Mouse (Mus musculus) right cerebral cortex, postnatal 14 days (tissue): Measurements from ENCODE around the gene Ercc5.

Experiments
- DNase-seq: peaks from one replicate; pipeline ENCODE4 v3.0.0; 2022

The Ercc5 gene

DNA sequence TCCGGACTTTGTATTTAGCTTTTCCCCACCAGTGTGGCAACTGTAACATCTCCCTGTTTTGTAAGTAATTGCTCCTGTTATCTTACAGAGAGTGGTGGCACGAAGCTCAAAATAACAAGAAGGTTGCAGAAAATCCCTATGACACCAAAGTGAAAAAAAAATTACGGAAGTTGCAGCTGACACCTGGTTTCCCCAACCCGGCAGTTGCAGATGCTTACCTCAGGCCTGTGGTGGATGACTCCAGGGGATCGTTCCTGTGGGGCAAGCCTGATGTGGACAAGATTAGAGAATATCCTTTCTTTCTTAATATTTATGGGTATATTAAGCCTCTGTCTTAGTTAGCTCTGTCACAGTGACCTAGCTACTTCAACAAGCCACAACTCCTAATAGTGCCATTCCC lies 30.5 kb downstream of the Ercc5 start:
- no peak for DNase-seq

DNA sequence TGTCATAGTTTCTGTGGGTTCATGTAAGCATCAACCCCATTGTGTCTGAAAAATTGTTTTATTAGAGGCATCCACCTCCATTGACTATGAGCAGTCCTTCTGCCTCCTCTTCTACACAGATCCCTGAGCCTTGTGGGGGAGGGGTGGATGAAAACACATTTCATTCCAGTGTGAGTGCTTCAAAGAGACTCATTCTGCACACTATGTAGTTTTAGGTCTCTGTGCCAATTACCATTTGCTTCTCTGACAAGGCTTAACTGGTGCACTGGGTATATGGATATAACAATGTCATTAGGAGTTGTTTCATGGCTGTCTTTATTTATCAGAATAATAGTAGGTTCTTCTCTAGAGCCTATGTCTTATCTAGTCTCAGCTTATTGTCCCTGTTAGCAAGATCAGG lies 38.9 kb downstream of the Ercc5 start:
- no peak for DNase-seq

DNA sequence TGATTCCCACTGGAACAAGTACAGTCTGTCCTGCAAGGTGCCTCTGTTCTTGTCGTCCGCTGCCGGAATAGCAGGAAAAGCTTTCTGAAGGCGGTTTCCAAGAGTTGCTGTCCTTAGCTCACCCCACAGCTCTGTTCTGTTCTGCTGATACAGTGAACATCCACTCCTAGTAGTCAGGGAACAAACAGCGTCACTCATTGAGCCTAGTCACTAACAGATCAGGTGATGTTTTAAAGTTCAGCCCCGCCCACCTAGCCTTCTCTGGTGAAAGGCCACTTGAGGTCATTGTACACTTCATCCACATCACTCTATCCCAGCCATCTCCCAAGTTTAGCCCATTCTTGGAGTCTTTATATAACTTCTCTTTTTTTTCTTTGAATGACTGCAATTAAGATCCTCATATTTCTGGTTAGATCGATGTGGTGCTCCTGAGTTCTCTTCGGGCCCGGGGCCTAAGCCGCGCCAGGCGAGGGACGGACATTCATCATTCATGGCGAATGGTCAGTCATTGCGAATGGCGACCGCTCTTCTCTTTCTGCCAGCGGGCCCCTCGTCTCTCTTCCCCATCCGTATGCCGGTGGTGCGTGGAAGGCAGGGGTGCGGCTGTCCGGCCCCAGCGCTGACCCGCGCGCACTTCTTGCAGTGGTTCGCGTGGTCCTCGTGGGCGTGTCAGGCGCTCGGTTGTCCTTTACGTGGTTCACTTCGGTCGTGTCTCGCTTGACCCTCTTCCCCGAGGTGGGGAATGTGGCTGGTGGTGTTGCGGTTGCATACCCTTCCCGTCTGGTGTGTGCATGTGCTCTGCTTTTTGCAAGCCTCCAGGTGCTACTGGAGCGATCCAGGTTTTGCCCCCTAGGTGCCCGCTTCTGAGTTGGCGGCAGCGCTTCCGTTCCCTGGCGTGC lies 51.0 kb downstream of the Ercc5 start:
- peak; percentile 34 for DNase-seq

DNA sequence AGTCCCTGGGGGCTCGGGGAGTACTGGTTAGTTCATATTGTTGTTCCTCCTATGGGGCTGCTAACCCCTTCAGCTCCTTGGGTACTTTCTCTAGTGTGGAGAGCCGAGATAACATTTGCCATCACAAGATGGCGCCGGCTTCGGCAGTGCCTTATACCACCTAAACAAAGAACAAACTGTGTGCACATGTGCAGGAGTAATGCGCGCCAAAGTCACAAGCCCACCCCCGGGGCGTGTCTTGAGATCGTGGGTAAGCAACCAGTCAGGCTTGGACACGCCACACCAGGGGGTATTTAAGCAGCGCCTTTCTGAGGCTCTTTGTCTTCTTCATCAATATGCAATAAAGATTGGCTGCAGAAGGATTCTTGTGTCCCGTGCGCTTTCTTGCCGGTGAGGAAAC lies 55.3 kb downstream of the Ercc5 start:
- DNase-seq = no peak

DNA sequence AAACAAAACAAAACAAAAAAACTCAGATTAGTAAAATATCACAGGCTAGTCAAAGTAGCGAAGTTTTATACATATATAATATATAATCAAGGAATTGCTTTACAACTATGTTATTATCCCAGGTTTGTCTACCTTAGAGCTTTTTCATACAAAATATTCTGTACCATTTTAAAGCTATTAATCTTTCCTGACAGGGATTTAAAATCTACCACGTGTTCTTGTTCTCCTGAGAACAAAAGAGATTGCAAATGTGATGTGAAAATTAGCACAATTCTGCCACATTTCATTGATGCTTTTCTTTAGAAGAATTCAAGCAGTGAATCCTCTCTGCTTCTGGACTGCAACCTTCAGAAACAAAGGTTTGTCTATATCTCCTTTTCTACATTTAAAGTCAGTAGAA lies 66.9 kb downstream of the Ercc5 start:
- DNase-seq = no peak

DNA sequence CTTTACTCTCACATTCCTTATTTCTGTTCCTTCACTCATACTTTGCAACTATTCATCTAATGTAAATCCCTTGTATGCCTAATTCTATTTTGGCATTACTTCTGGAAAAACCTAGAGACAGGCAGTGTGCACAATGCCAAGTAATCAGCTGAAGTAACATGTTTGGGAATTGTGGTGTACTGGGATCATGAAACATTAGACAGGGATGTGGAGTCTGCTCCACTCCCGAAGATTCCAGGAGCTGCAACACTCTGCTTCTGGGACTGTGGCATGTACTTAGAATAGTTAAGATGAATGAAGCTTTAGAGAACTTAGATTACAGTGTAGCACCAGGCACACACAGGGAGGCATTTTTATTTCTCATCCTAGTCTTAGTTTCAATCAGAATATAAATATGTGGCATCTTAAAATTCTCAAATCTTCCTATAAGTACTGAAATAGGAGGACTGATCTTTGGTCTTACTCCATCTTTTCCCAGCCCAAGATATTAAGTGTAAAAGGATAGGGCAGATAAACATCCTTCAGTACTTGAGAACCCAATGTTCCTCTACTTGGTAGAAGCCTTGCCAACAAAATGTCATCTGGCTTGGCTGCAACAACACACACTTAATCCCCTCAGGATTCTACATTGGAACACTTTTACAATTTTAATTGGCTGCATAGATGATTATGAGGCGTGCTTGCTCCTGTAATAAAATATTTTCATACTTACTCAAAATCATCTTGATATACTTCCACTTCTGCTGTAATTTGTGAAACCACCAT lies 69.0 kb downstream of the Ercc5 start:
- no peak for DNase-seq

DNA sequence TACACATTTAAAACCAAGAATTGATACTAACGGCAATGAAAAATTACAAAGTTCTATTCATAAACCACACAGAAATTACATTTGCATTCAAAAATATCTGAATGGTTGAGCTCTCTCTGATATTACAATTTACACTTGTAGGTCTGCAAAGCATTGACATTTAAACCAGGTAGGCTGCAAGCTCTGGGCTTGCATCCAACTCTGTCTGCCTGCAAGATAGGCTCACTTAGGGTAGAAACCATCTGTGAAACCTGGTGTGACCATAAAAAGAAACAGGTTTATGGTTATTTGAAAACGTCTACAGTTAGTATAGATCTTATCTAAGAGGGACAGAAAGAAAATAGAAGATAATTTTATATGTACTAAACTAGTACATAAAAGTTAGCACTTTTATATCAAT lies 69.6 kb downstream of the Ercc5 start:
- DNase-seq = peak; percentile 11

DNA sequence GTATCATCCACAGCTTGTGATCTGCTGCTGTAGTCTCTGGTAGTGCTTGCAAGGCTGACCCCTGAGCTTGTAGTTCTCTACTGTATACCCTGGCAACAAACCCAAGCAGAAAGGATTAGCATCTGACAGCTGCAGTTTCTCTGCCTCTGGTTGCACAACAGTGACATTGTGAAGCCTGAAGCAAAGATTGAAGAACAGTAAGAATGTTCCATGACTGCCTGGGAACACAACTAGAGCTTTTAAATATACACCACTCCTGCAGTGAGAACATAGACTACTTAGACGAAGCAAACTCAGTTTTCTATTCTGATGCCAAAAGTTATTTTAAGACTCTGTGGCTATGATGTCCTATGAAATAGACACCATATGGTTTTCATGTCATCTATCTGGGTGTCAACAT lies 71.3 kb downstream of the Ercc5 start, which contains the start of gene Mettl21e:
Mettl21e (minus strand) TSS at position 86 of the 400 bp plus-strand sequence.
- DNase-seq = no peak

DNA sequence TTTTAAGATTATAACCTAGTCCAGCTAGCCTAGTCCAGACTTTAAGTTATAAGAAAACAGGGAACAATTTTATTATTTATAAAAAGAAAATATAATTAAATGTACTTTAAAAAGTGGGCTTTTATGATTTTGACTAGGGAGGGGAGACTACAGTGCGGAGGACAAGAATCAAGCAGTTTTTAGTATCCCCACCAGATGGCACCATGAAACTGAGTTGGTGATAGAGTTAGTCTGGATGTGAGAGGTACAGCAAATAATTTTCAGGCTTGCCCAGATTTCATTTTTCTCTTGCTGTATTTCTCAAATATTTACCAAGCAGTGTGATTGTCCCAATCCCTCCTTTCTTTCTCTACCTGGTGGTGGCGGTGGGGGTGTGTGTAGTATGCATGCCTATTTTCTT lies 81.5 kb downstream of the Ercc5 start:
- DNase-seq = peak; percentile 25
